Mouse (Mus musculus): Measurements from ENCODE around the gene Lag3. TPM values are rescaled to one million over a fixed set of nuclear protein-coding genes. Genes with fewer than 3 reads are reported as not detected.

Lag3 gene
- polyA plus RNA-seq, 1 experiment from 2014 or later: 1.6 TPM

- Histone ChIP-seq H3K27ac (peak overlapping the region; percentile 56), H3K4me3 (peak overlapping the region; percentile 20; the same call in 1 of the 2 replicates), H3K27me3 (ENCODE audit: low read depth, poor library complexity, severe bottlenecking) (peaks cover 71% of the 10 kb centered on the region), H3K9me3 (replicated peaks) (no peaks in the 10 kb centered on the region), H3K4me1 (peaks cover 93% of the 10 kb centered on the region), H3K36me3 (peaks cover 8% of the 10 kb centered on the region)
- WGBS: 12% methylated on average over 12 of the region's 12 CpGs
- peak; percentile 89 for DNase-seq (ENCODE audit: low spot score)
These were observed 51.8 kb downstream of the Lag3 start for GRCm38 (mm10) chr6:124859725-124860124.

- H3K36me3 ChIP-seq: peaks cover 18% of the 10 kb centered on the region
- peaks cover 63% of the 10 kb centered on the region for H3K27me3 ChIP-seq (ENCODE audit: low read depth, poor library complexity, severe bottlenecking)
- H3K4me3 ChIP-seq: peak overlapping the region; percentile 93
- WGBS: 76% methylated on average over 28 of the region's 28 CpGs
- H3K4me1 ChIP-seq: peaks cover 86% of the 10 kb centered on the region
- no peaks in the 10 kb centered on the region for H3K9me3 ChIP-seq (replicated peaks)
- DNase-seq (ENCODE audit: low spot score): no peak
- H3K27ac ChIP-seq: peak overlapping the region; percentile 100
These were observed 52.8 kb downstream of the Lag3 start for GRCm38 (mm10) chr6:124858561-124859318.

GRCm38 (mm10) chr6:124857840-124858530 is 53.5 kb downstream of the Lag3 start:
- peaks cover 25% of the 10 kb centered on the region for H3K36me3 ChIP-seq
- 27% methylated on average over 26 of the region's 26 CpGs for WGBS
- peak overlapping the region; percentile 93 for H3K4me3 ChIP-seq
- no peaks in the 10 kb centered on the region for H3K9me3 ChIP-seq (replicated peaks)
- H3K4me1 ChIP-seq: peaks cover 79% of the 10 kb centered on the region
- no peak for DNase-seq (ENCODE audit: low spot score)
- H3K27me3 ChIP-seq (ENCODE audit: low read depth, poor library complexity, severe bottlenecking): peaks cover 55% of the 10 kb centered on the region
- peak overlapping the region; percentile 100 for H3K27ac ChIP-seq

GRCm38 (mm10) chr6:124856916-124857839 is 54.3 kb downstream of the Lag3 start, which contains the start of gene P3h3:
TSS of gene P3h3 (minus strand) at chr6:124857752.
- under 1% methylated on average over 86 of the region's 86 CpGs for WGBS
- Histone ChIP-seq H3K4me1 (peaks cover 71% of the 10 kb centered on the region), H3K36me3 (peaks cover 33% of the 10 kb centered on the region), H3K27ac (peak within 1 kb of the TSS; percentile 100), H3K9me3 (replicated peaks) (no peaks in the 10 kb centered on the region), H3K4me3 (peak within 1 kb of the TSS; percentile 93), H3K27me3 (ENCODE audit: low read depth, poor library complexity, severe bottlenecking) (peaks cover 47% of the 10 kb centered on the region)
- DNase-seq (ENCODE audit: low spot score): peak; percentile 92

- Histone ChIP-seq H3K4me3 (peak overlapping the region; percentile 93), H3K9me3 (replicated peaks) (no peaks in the 10 kb centered on the region), H3K36me3 (peaks cover 41% of the 10 kb centered on the region), H3K27ac (peak overlapping the region; percentile 100), H3K4me1 (peaks cover 62% of the 10 kb centered on the region), H3K27me3 (ENCODE audit: low read depth, poor library complexity, severe bottlenecking) (peaks cover 39% of the 10 kb centered on the region)
- peak; percentile 80 for DNase-seq (ENCODE audit: low spot score)
- 6% methylated on average over 14 of the region's 14 CpGs for WGBS
These were observed 55.2 kb downstream of the Lag3 start for GRCm38 (mm10) chr6:124856321-124856720.

- H3K36me3 ChIP-seq: peaks cover 50% of the 10 kb centered on the region
- no peak overlapping the region for H3K4me3 ChIP-seq
- DNase-seq (ENCODE audit: low spot score): no peak
- H3K27ac ChIP-seq: 0 out of 2 replicates have a peak overlapping the region, but pooled peaks have one; percentile 42
- H3K27me3 ChIP-seq (ENCODE audit: low read depth, poor library complexity, severe bottlenecking): peaks cover 22% of the 10 kb centered on the region
- H3K4me1 ChIP-seq: peaks cover 49% of the 10 kb centered on the region
- 67% methylated on average over 12 of the region's 12 CpGs for whole genome bisulfite sequencing
- H3K9me3 ChIP-seq (replicated peaks): no peaks in the 10 kb centered on the region
These were observed 56.9 kb downstream of the Lag3 start for GRCm38 (mm10) chr6:124854647-124855046.

Other genes with a start within 250 kb of the Lag3 start
- 37.3 and 45.7 TPM in 2 replicates for gene Lpcat3, start 248.7 kb downstream of the Lag3 start, polyA plus RNA-seq (2016; fragmentation: Nextera tagmentation; extraction: Ambion mirVana)
- 254 and 298 TPM in 2 replicates for gene Emg1, start 199.5 kb downstream of the Lag3 start, polyA plus RNA-seq (2016; fragmentation: Nextera tagmentation; extraction: Ambion mirVana)
- 501 and 622 TPM in 2 replicates for gene Phb2, start 199.4 kb downstream of the Lag3 start, polyA plus RNA-seq (2016; fragmentation: Nextera tagmentation; extraction: Ambion mirVana)
- 6.2 and 7.6 TPM in 2 replicates for gene Ptpn6, start 173.0 kb downstream of the Lag3 start, polyA plus RNA-seq (2016; fragmentation: Nextera tagmentation; extraction: Ambion mirVana)
- gene Grcc10, start 170.3 kb downstream of the Lag3 start, polyA plus RNA-seq (2016; fragmentation: Nextera tagmentation; extraction: Ambion mirVana): 384 and 460 TPM in 2 replicates
- gene Gm45234, start 155.7 kb downstream of the Lag3 start, polyA plus RNA-seq (2016; fragmentation: Nextera tagmentation; extraction: Ambion mirVana): not detected in 2 replicates
- 12.9 and 14.8 TPM in 2 replicates for gene Atn1, start 155.2 kb downstream of the Lag3 start, polyA plus RNA-seq (2016; fragmentation: Nextera tagmentation; extraction: Ambion mirVana)
- 0.69 and 1.5 TPM in 2 replicates for gene Eno2, start 142.0 kb downstream of the Lag3 start, polyA plus RNA-seq (2016; fragmentation: Nextera tagmentation; extraction: Ambion mirVana)
- gene Lrrc23, start 132.0 kb downstream of the Lag3 start, polyA plus RNA-seq (2016; fragmentation: Nextera tagmentation; extraction: Ambion mirVana): 0.35 and 0.68 TPM in 2 replicates
- gene Spsb2, start 103.0 kb downstream of the Lag3 start, polyA plus RNA-seq (2016; fragmentation: Nextera tagmentation; extraction: Ambion mirVana): 4.7 and 6.9 TPM in 2 replicates
- 831 and 927 TPM in 2 replicates for gene Tpi1, start 97.4 kb downstream of the Lag3 start, polyA plus RNA-seq (2016; fragmentation: Nextera tagmentation; extraction: Ambion mirVana)
- 200 and 209 TPM in 2 replicates for gene Usp5, start 82.2 kb downstream of the Lag3 start, polyA plus RNA-seq (2016; fragmentation: Nextera tagmentation; extraction: Ambion mirVana)
- 243 and 250 TPM in 2 replicates for gene Cdca3, start 82.2 kb downstream of the Lag3 start, polyA plus RNA-seq (2016; fragmentation: Nextera tagmentation; extraction: Ambion mirVana)
- gene Gnb3, start 71.4 kb downstream of the Lag3 start, polyA plus RNA-seq (2016; fragmentation: Nextera tagmentation; extraction: Ambion mirVana): 0.34 and 0.35 TPM in 2 replicates
- 17.3 and 26.8 TPM in 2 replicates for gene P3h3, start 54.0 kb downstream of the Lag3 start, polyA plus RNA-seq (2016; fragmentation: Nextera tagmentation; extraction: Ambion mirVana)
- gene Gpr162, start 47.7 kb downstream of the Lag3 start, polyA plus RNA-seq (2016; fragmentation: Nextera tagmentation; extraction: Ambion mirVana): 0.59 and 1.2 TPM in 2 replicates
- not detected in 2 replicates for gene Cd4, start 23.5 kb downstream of the Lag3 start, polyA plus RNA-seq (2016; fragmentation: Nextera tagmentation; extraction: Ambion mirVana)
- 144 and 208 TPM in 2 replicates for gene Ptms, start 8.4 kb upstream of the Lag3 start, polyA plus RNA-seq (2016; fragmentation: Nextera tagmentation; extraction: Ambion mirVana)
- gene Mlf2, start 19.7 kb upstream of the Lag3 start, polyA plus RNA-seq (2016; fragmentation: Nextera tagmentation; extraction: Ambion mirVana): 428 and 433 TPM in 2 replicates
- gene Cops7a, start 53.8 kb upstream of the Lag3 start, polyA plus RNA-seq (2016; fragmentation: Nextera tagmentation; extraction: Ambion mirVana): 141 and 150 TPM in 2 replicates
- 0.40 and 1.4 TPM in 2 replicates for gene Pianp, start 85.0 kb upstream of the Lag3 start, polyA plus RNA-seq (2016; fragmentation: Nextera tagmentation; extraction: Ambion mirVana)
- gene Zfp384, start 97.4 kb upstream of the Lag3 start, polyA plus RNA-seq (2016; fragmentation: Nextera tagmentation; extraction: Ambion mirVana): 12.8 and 15.2 TPM in 2 replicates
- 121 and 145 TPM in 2 replicates for gene Ing4, start 128.1 kb upstream of the Lag3 start, polyA plus RNA-seq (2016; fragmentation: Nextera tagmentation; extraction: Ambion mirVana)
- gene Acrbp, start 138.0 kb upstream of the Lag3 start, polyA plus RNA-seq (2016; fragmentation: Nextera tagmentation; extraction: Ambion mirVana): 10.1 and 13.0 TPM in 2 replicates
- 0.14 and 0.18 TPM in 2 replicates for gene Lpar5, start 156.2 kb upstream of the Lag3 start, polyA plus RNA-seq (2016; fragmentation: Nextera tagmentation; extraction: Ambion mirVana)
- gene Chd4, start 184.3 kb upstream of the Lag3 start, polyA plus RNA-seq (2016; fragmentation: Nextera tagmentation; extraction: Ambion mirVana): 104 and 109 TPM in 2 replicates
- gene Nop2, start 220.2 kb upstream of the Lag3 start, polyA plus RNA-seq (2016; fragmentation: Nextera tagmentation; extraction: Ambion mirVana): 94.6 and 119 TPM in 2 replicates
- gene Iffo1, start 233.5 kb upstream of the Lag3 start, polyA plus RNA-seq (2016; fragmentation: Nextera tagmentation; extraction: Ambion mirVana): 10.9 and 15.5 TPM in 2 replicates